Mouse (Mus musculus) neural tube, embryonic 11.5 days (tissue): ENCODE measurements around the gene Cyfip2. TPM values are rescaled to one million over a fixed set of nuclear protein-coding genes. Genes with fewer than 3 reads are reported as not detected.

ENCODE experiments used
- ATAC-seq: fragments of 200-750 bp; cut with Nextera tagmentation; 2 replicates; pipeline ENCODE4 v1.8.0; 2017; ENCODE audit warnings: moderate number of reproducible peaks, mild to moderate bottlenecking, moderate TSS enrichment, moderate library complexity; ENCODE audit not compliant: insufficient read depth, low FRiP score, low TSS enrichment
- DNase-seq: peaks from one replicate; pipeline ENCODE4 v3.0.0-alpha.2; 2015; ENCODE audit warnings: low spot score
- H3K27ac ChIP-seq: fragments of 300-500 bp; sonication (generic); 2 replicates; pipeline ENCODE4 v1.5.1; 2014; ENCODE audit warnings: low read depth, mild to moderate bottlenecking, low read length
- H3K27me3 ChIP-seq: fragments of 300-500 bp; sonication (generic); 2 replicates; pipeline ENCODE4 v1.6.1; 2014; ENCODE audit warnings: mild to moderate bottlenecking, low read length, mixed read lengths; ENCODE audit not compliant: control insufficient read depth, insufficient read depth
- H3K36me3 ChIP-seq: fragments of 300-500 bp; sonication (generic); 2 replicates; pipeline ENCODE4 v1.6.1; 2014; ENCODE audit warnings: mild to moderate bottlenecking, low read length, moderate library complexity, mixed read lengths; ENCODE audit not compliant: control insufficient read depth, insufficient read depth
- H3K4me1 ChIP-seq: fragments of 300-500 bp; sonication (generic); 2 replicates; pipeline ENCODE4 v1.6.1; 2014; ENCODE audit warnings: low read length, mixed read lengths; ENCODE audit not compliant: control insufficient read depth, insufficient read depth
- H3K4me2 ChIP-seq: fragments of 300-500 bp; sonication (generic); 2 replicates; pipeline ENCODE4 v1.6.1; 2014; ENCODE audit warnings: low read depth, mild to moderate bottlenecking, moderate library complexity
- H3K4me3 ChIP-seq: fragments of 300-500 bp; sonication (generic); 2 replicates; pipeline ENCODE4 v1.5.1; 2014; ENCODE audit warnings: low read depth, low read length
- H3K9ac ChIP-seq: fragments of 300-500 bp; sonication (generic); 2 replicates; pipeline ENCODE4 v1.6.1; 2014; ENCODE audit warnings: mild to moderate bottlenecking, low read length
- H3K9me3 ChIP-seq: fragments of 300-500 bp; sonication (generic); 2 replicates; pipeline ENCODE4 v1.6.1; 2016; ENCODE audit warnings: low read length; ENCODE audit not compliant: control insufficient read depth
- WGBS: fragments of 180-500 bp; shearing (Covaris S2); extraction: QIAGEN DNeasy Blood & Tissue Kit; methylation state at CpG from one replicate; pipeline ENCODE4 v1.1.7; 2014; 5-methylcytosine and 5-hydroxymethylcytosine counted together
- polyA plus RNA-seq: library from polyadenylated mRNA; unstranded; fragments of >200 nt; fragmentation: Nextera tagmentation; extraction: Ambion mirVana; gene quantifications from 2 replicates; pipeline ENCODE4 v1.2.1, GENCODE M21; 2014

Cyfip2 gene
- polyA plus RNA-seq, result 55.8 and 66.4 TPM in 2 replicates

GRCm38 (mm10) chr11:46312523-46313035 is at the start of gene Cyfip2:
Gene Cyfip2, minus strand, starts transcription at chr11:46312859.
- H3K4me1 ChIP-seq, result peaks cover 14% of the 10 kb centered on the region
- ATAC-seq (peak; percentile 21; the same call in 1 of the 2 replicates), DNase-seq (no peak)
- H3K4me3 ChIP-seq, result peak within 1 kb of the TSS; percentile 77
- H3K4me2 ChIP-seq, result peak within 1 kb of the TSS; percentile 93
- H3K27me3 ChIP-seq, result no peaks in the 10 kb centered on the region
- H3K9ac ChIP-seq, result peak within 1 kb of the TSS; percentile 74
- WGBS, result 7% methylated on average over 14 of the region's 14 CpGs
- H3K36me3 ChIP-seq, result no peaks in the 10 kb centered on the region
- peak within 1 kb of the TSS; percentile 72 for H3K27ac ChIP-seq
- no peaks in the 10 kb centered on the region for H3K9me3 ChIP-seq

GRCm38 (mm10) chr11:46360991-46361665 is 48.5 kb upstream of the Cyfip2 start:
- H3K27ac ChIP-seq, result no peak overlapping the region
- no peaks in the 10 kb centered on the region for H3K36me3 ChIP-seq
- 80% methylated on average over 2 of the region's 2 CpGs for WGBS
- H3K9ac ChIP-seq, result no peak overlapping the region
- DNase-seq (no peak), ATAC-seq (no peak)
- H3K4me1 ChIP-seq, result no peaks in the 10 kb centered on the region
- no peaks in the 10 kb centered on the region for H3K9me3 ChIP-seq
- no peaks in the 10 kb centered on the region for H3K27me3 ChIP-seq
- no peak overlapping the region for H3K4me3 ChIP-seq
- no peak overlapping the region for H3K4me2 ChIP-seq

GRCm38 (mm10) chr11:46358369-46358768 is 45.7 kb upstream of the Cyfip2 start:
- Histone ChIP-seq H3K9ac (no peak overlapping the region), H3K4me2 (no peak overlapping the region), H3K9me3 (no peaks in the 10 kb centered on the region), H3K27ac (no peak overlapping the region), H3K36me3 (no peaks in the 10 kb centered on the region), H3K4me3 (no peak overlapping the region), H3K4me1 (no peaks in the 10 kb centered on the region), H3K27me3 (no peaks in the 10 kb centered on the region)
- DNase-seq, result no peak
- ATAC-seq, result no peak
- 66% methylated on average over 1 of the region's 1 CpGs for WGBS

DNA sequence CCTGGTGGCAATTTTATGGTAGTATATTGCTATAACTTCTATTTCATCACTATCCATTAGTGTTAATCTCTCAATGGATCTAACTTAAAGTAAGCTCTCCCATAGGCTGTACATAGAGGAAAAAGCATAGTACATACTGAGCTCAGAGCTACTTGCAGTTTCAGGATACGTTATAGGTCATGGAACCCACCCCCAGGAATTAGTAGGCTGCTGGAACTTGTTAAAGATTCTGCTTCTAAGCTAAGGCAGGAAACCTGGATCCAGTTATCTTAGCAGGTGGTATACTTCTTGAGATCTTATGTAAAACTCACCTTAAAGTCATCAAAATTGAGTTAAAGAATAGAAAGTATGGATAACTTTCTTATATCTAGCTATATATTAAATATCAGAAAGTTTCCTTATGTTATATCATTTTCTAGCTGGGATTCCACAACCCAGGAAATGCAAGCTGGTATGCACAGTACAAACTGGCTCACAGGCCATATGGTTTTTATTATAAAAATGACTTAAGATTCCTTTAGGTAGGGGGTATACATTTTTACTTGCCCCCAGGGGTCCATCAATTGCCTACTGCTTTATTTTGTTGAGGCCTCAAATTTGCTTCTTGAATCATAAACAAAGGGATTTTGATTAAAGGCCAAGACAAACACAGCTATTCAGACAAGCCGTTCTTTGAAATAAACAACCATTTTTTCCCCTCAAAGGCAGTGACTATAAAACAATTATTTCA is 37.2 kb upstream of the Cyfip2 start:
- DNase-seq, result no peak
- no peaks in the 10 kb centered on the region for H3K36me3 ChIP-seq
- H3K27me3 ChIP-seq, result no peaks in the 10 kb centered on the region
- H3K4me3 ChIP-seq, result no peak overlapping the region
- no peak for ATAC-seq
- no peaks in the 10 kb centered on the region for H3K9me3 ChIP-seq
- no peak overlapping the region for H3K9ac ChIP-seq
- no peaks in the 10 kb centered on the region for H3K4me1 ChIP-seq
- no peak overlapping the region for H3K4me2 ChIP-seq
- 66% methylated on average over 2 of the region's 2 CpGs for WGBS
- no peak overlapping the region for H3K27ac ChIP-seq

GRCm38 (mm10) chr11:46348416-46348815 is 35.8 kb upstream of the Cyfip2 start:
- no peak for ATAC-seq
- no peak overlapping the region for H3K4me3 ChIP-seq
- 86% methylated on average over 3 of the region's 3 CpGs for WGBS

DNA sequence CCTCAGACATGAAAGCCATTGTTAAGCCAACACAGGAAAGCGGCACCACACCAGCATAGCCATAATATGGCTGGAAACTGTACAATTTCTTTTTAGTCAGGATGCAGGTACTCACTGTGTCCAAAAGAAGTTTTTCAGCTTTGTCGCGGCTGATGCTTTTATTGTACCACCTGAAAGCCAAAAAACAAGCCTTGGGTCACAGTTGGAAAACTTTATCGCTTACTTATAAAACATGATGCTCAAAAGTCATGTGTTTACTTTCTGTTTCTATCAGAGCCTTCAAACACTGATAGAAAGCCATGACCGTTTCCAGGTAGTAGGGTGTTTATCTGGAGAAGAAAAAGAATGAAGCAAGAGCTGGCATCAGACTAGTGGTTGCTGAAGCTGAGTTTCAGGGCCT is 35.1 kb upstream of the Cyfip2 start:
- Histone ChIP-seq H3K4me3 (no peak overlapping the region), H3K27ac (no peak overlapping the region), H3K4me2 (no peak overlapping the region), H3K9me3 (no peaks in the 10 kb centered on the region), H3K9ac (no peak overlapping the region), H3K4me1 (no peaks in the 10 kb centered on the region), H3K27me3 (no peaks in the 10 kb centered on the region), H3K36me3 (no peaks in the 10 kb centered on the region)
- WGBS, result 90% methylated on average over 5 of the region's 5 CpGs
- ATAC-seq, result no peak
- DNase-seq, result no peak

More at GRCm38 (mm10) chr11:46348416-46348815, 35.8 kb upstream of the Cyfip2 start:
- Histone ChIP-seq H3K36me3 (no peaks in the 10 kb centered on the region), H3K9ac (no peak overlapping the region), H3K27me3 (no peaks in the 10 kb centered on the region), H3K4me2 (no peak overlapping the region), H3K27ac (no peak overlapping the region), H3K4me1 (no peaks in the 10 kb centered on the region), H3K9me3 (no peaks in the 10 kb centered on the region)
- DNase-seq, result no peak

- no peak overlapping the region for H3K4me3 ChIP-seq
- H3K9ac ChIP-seq, result no peak overlapping the region
- ATAC-seq (no peak), DNase-seq (no peak)
- H3K27ac ChIP-seq, result no peak overlapping the region
- no peak overlapping the region for H3K4me2 ChIP-seq
- no peaks in the 10 kb centered on the region for H3K9me3 ChIP-seq
- no peaks in the 10 kb centered on the region for H3K36me3 ChIP-seq
- no peaks in the 10 kb centered on the region for H3K4me1 ChIP-seq
- WGBS, result 59% methylated on average over 5 of the region's 5 CpGs
- no peaks in the 10 kb centered on the region for H3K27me3 ChIP-seq
These were observed 31.4 kb upstream of the Cyfip2 start for GRCm38 (mm10) chr11:46343886-46344546.

DNA sequence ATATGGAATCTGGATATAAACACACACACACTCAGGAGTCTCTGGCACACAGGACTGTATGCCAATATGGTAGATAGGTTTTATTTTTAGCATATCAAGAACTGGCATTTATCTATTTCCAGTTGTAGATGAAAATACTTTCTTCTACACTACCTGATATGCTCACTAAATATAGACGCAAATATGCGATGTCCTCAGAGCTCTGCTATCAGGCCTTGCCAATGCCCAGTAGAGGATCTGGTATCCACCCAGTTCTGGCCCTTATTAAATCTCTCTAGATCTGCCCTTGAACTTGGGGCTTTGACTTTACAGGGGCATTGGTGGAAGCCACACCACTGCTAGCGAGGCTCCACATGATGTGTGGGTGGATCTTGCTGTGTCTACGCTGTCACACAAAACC is 29.3 kb upstream of the Cyfip2 start:
- ATAC-seq (no peak), DNase-seq (no peak)
- Histone ChIP-seq H3K27ac (no peak overlapping the region), H3K4me3 (no peak overlapping the region), H3K9ac (no peak overlapping the region), H3K9me3 (no peaks in the 10 kb centered on the region), H3K4me1 (no peaks in the 10 kb centered on the region), H3K36me3 (no peaks in the 10 kb centered on the region), H3K27me3 (no peaks in the 10 kb centered on the region), H3K4me2 (no peak overlapping the region)
- WGBS, result 94% methylated on average over 4 of the region's 4 CpGs
